Mouse (Mus musculus) adrenal gland, postnatal 4 days (tissue): ENCODE measurements at regions not wholly inside any gene's neighbourhood (a gene's known extent, or its start where the extent isn't known, plus 50 kb on each side); places are given as distances from the start of the nearest gene placed in this dataset.

ENCODE experiments used
- DNase-seq, 2 experiments: peaks; one replicate each; pipeline ENCODE4 v3.0.0; 2021 to 2022; ENCODE audit warnings: low spot score in 2 of 2, mixed read lengths in 2 of 2

DNA sequence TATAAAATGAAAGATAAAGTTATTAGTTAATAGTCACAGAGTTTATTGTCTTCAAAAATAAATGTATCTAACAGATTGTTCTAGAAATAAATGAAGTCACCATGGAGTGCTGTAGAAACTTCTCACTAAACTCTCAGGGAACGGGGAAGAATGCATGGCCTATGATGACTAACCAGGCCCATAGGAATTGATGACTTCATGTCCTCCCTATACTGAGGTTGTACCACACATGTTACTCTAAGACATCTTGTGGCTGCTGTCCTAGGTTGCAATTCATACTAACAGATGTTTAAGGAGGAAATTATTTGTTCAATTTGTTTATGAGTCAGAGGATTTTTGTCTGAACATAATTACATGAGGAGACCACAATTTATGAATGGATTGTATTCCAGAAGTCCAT is 459.4 kb downstream of the Pros1 start:
- no peak for DNase-seq

DNA sequence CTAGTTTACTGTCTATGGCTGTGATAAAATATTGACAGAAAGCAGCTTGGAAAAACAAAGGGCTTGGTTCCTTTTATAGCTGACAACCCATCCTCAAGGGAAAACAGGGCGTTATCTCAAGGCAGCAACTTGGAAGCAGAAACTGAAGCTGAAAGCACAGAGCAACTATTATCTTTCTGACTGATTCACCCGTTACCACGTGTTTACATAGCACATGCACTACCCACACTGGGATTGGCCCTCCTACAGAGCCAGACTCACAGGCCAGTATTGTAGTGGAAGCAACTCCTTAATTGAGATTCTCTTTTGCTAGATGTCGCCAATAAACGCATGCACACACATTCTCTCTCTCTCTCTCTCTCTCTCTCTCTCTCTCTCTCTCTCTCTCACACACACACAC is 465.5 kb downstream of the Pros1 start:
- DNase-seq, result no peak

DNA sequence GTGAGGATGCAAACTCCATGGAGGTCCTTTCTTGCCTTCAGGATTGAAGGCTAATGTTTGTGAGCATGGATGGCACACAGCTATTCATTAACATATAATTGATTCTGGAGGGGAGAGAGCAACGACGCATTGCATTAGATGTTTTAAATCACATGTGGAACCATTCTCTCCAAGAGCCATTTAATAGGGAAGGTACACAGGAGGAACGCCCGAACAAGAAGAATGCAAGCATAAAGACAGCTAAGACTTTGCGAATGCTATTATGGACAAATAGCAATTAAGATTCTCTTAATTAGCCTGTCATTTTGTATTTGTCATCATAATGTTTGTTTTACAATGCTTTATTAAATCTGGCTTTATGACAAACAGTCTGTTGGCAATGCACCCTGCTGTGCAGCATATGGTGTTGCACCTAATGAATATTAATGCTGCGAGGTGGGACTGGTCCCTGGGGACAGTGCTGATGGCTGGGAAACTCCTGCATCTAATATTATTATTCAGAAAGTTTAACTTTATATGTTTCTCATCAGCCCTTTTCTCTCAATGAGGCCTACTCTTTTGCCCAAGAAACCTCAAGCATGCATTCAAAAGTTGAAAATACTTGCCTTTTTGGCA is 497.5 kb downstream of the Pros1 start:
- no peak for DNase-seq

DNA sequence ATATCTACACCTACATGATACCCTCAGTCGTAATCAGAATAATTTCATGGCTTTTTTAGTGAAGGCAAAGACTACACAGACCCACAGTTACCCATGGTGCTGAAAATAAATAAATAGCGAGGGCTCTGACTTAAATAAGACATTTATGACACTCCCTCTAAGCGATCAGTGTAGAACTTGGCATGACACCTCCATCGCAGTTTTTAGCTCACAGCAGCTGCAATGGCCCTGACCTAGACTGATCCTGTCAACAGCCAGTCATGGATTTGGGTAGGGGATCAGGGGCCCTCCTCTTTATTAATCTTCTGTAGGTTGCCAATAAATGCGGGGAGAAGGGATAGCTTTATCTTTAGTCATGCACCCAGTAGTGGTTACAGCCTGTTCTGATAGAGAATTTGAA is 494.1 kb downstream of the Epha3 start:
- no peak for DNase-seq

DNA sequence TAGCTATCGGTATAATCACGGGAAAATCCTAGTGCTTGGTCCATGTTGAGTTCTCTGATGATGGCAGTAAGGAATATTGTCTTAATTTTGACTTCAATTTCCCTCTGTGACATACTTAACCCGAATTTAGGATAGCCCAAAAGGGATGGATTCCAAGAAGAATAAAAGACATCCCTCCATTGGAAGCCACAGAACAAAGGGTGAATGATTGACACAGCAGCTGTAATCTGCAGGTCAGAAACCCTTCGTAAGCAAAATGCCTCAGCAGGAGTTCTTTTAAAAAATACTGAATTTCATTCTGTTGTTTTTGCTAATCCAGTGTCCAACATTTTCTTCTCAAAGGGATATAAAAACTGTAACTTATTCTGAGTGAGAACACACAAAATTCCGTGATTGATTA is 492.7 kb downstream of the Epha3 start:
- DNase-seq, result no peak

DNA sequence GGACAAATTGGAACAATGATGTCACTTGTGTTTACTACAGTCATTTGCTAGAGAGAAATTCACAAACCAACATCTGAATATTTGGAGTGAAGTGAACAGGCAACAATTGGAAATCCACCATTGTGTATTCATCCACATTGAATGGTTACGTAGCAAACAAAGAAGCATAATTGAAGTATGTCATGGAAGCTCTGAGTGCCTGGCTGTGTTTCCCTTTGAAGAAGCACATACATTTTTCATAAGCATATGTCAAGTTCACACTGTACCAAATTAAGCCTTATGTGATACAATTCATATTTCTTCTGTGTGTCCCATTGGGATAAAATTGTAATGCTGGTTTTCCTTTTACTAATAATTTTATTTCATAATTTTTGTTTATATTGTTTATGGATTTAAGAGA is 459.0 kb downstream of the Epha3 start:
- DNase-seq, result no peak

DNA sequence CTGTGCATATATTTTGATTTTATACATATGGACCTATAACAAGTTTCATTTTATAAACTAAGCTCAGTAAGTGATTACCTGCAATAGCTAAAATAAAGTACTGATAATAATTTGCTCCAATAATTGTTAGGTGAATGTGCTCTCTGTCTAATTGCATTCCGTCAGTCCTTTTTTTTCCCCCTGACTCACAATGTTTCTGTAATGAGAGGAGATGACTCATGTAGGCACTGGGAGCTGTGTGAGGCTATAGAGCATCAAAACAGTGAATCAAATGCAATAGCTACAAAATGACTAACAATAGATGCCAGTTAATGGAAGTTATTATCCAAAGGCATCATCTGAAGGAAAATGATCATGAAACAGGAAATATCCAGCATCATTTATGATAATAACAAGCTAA is 451.3 kb downstream of the Epha3 start:
- no peak for DNase-seq

DNA sequence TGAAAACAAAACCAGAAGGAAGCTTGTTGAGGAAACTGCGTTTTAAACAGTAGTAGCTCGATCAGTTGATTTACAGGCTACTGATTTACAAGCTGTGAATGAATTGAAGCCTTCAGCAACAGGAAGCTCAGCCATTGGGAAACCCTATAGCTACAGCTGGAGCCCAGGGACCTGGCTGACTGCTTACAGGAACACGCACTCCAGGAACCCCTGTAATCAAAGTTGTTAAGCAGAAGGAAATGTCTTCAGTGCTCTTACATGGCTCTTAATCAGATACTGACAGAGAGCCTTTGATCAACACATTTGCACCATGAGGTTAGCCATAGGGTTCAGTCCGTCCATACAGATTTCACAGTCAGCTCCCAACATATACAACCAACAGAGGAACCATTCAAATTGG is 411.7 kb downstream of the Epha3 start:
- DNase-seq, result no peak

DNA sequence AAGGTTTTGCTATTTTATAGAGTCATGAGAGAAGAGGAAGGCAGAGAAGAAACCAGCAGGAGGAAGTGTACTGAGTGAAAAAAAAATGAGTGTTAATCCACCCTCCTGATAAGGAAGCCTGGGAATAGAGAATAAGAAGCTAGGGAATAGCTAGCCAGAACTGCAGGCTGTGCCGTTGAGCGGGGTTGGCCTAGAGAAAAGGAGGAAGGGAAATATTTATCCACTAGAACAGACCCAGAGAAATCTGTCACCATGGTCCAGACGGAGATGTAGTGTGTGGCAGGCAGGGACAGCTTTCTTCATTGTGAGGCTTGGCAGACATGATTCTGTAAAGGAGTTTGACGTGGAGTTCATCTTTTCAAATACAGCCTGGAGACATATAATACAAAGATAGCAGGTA is 397.4 kb downstream of the Epha3 start:
- DNase-seq, result no peak

DNA sequence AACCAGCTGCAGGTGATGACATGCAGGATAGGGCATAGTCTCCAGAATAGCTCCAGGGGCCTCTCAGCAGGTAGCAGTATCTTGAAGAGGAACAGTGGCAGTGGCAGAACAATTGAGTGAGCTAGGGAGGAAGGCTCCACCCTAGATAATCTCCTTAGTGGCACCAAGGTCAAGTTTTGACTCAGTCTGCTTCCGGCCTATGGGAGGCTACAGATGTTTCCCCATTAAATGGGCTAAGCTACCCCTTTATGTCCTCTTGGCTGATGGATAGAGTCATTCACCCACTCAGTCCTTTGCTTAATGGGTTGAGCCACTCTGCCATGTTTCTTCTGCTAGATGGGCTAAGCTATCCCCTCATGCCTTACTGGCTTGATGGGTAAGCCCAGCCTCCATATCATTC is 395.1 kb downstream of the Epha3 start:
- no peak for DNase-seq
